Mouse (Mus musculus): ENCODE results near the gene S1pr1.

The S1pr1 gene

GRCm38 (mm10) chr3:115711924-115712807, 2.7 kb downstream of the S1pr1 start:
- DNase-seq, result no peak

- no peak for DNase-seq
These were observed 3.5 kb downstream of the S1pr1 start for GRCm38 (mm10) chr3:115711393-115711792.

- no peak for DNase-seq
These were observed 4.8 kb downstream of the S1pr1 start for GRCm38 (mm10) chr3:115710051-115710450.

GRCm38 (mm10) chr3:115709118-115709574, 5.7 kb downstream of the S1pr1 start:
- peak; percentile 81 for DNase-seq

- DNase-seq, result no peak
These were observed 8.1 kb downstream of the S1pr1 start for GRCm38 (mm10) chr3:115706736-115707135.

GRCm38 (mm10) chr3:115704254-115704908, 10.5 kb downstream of the S1pr1 start:
- DNase-seq, result no peak

GRCm38 (mm10) chr3:115703720-115704119, 11.2 kb downstream of the S1pr1 start:
- DNase-seq, result no peak

- no peak for DNase-seq
These were observed 12.8 kb downstream of the S1pr1 start for GRCm38 (mm10) chr3:115702089-115702488.

- DNase-seq, result no peak
These were observed 19.5 kb downstream of the S1pr1 start for GRCm38 (mm10) chr3:115695194-115695891.

- no peak for DNase-seq
These were observed 20.7 kb downstream of the S1pr1 start for GRCm38 (mm10) chr3:115694168-115694567.

- DNase-seq, result no peak
These were observed 21.5 kb downstream of the S1pr1 start for GRCm38 (mm10) chr3:115693390-115693789.

GRCm38 (mm10) chr3:115692857-115693256, 22.0 kb downstream of the S1pr1 start:
- DNase-seq, result no peak

- no peak for DNase-seq
These were observed 22.5 kb downstream of the S1pr1 start for GRCm38 (mm10) chr3:115692384-115692783.

- DNase-seq, result no peak
These were observed 25.0 kb downstream of the S1pr1 start for GRCm38 (mm10) chr3:115689920-115690319.

GRCm38 (mm10) chr3:115689352-115689751, 25.5 kb downstream of the S1pr1 start:
- DNase-seq, result no peak

GRCm38 (mm10) chr3:115687821-115688220, 27.1 kb downstream of the S1pr1 start:
- no peak for DNase-seq

- DNase-seq, result peak; percentile 45
These were observed 32.4 kb downstream of the S1pr1 start for GRCm38 (mm10) chr3:115682328-115683088.

GRCm38 (mm10) chr3:115681184-115681583, 33.7 kb downstream of the S1pr1 start:
- peak; percentile 12 for DNase-seq

GRCm38 (mm10) chr3:115679022-115679421, 35.9 kb downstream of the S1pr1 start:
- no peak for DNase-seq

- no peak for DNase-seq
These were observed 39.0 kb downstream of the S1pr1 start for GRCm38 (mm10) chr3:115675546-115676535.

- no peak for DNase-seq
These were observed 40.2 kb downstream of the S1pr1 start for GRCm38 (mm10) chr3:115674665-115675064.

Data from kidney, adult 9 months (tissue).